Mouse (Mus musculus): ENCODE data around the gene Olfr782.

GRCm38 (mm10) chr10:129317817-129318216 is 30.8 kb upstream of the Olfr782 start, which contains the start of gene Olfr780:
- no peak for TF ChIP-seq USF2 (conservative IDR thresholded peaks at IDR 0.05; ENCODE audit: low read depth, low read length)
- no peak for TF ChIP-seq POLR2A (IDR thresholded peaks at IDR 0.05; ENCODE audit: low read depth, low read length)
- TF ChIP-seq E2F4 (IDR thresholded peaks at IDR 0.05; ENCODE audit: insufficient replicate concordance, low read depth, low read length), result no peak
- no peak for TF ChIP-seq CHD2 (IDR thresholded peaks at IDR 0.05; ENCODE audit: low read length)
- no peak for TF ChIP-seq CTCF (conservative IDR thresholded peaks at IDR 0.05 in 1 of 2, IDR thresholded peaks at IDR 0.05 in 1 of 2; ENCODE audit: low read depth in 2 of 2, low read length in 2 of 2)
- TF ChIP-seq SMC3 (IDR thresholded peaks at IDR 0.05; ENCODE audit: low read depth, low read length), result no peak
- TF ChIP-seq ZNF384 (IDR thresholded peaks at IDR 0.05; ENCODE audit: low read depth, low read length), result no peak
- no peak for TF ChIP-seq UBTF (IDR thresholded peaks at IDR 0.05; ENCODE audit: low read depth, low read length)
- TF ChIP-seq SIN3A (IDR thresholded peaks at IDR 0.05; ENCODE audit: low read length), result no peak
- TF ChIP-seq MYC (IDR thresholded peaks at IDR 0.05; ENCODE audit: low read depth, low read length), result no peak
- no peak for TF ChIP-seq JUN (IDR thresholded peaks at IDR 0.05; ENCODE audit: insufficient read depth, low read depth, low read length)
- no peak for TF ChIP-seq NELFE (IDR thresholded peaks at IDR 0.05; ENCODE audit: low read depth, low read length)
- TF ChIP-seq IRF4 (IDR thresholded peaks at IDR 0.05; ENCODE audit: low read depth, low read length), result no peak
